Mouse (Mus musculus) megakaryocyte, embryonic 14.5 days (primary cell): Measurements from ENCODE around the gene Fubp1.

Experiments
- FLI1 ChIP-seq: IDR thresholded peaks from 2 replicates; pipeline ENCODE4 v1.6.1; 2012; ENCODE audit warnings: low read length, inconsistent platforms, mixed read lengths
- GATA1 ChIP-seq: IDR thresholded peaks from 3 replicates; pipeline ENCODE4 v1.6.1; 2012; ENCODE audit warnings: mixed read lengths, low read length, inconsistent platforms, borderline replicate concordance

- TF ChIP-seq GATA1 (no peak), FLI1 (no peak)
Measured at GRCm38 (mm10) chr3:152235238-152235637, 25.0 kb downstream of the Fubp1 start.
